Mouse (Mus musculus) c-Kit-positive CD71-negative TER-119-negative erythroid progenitor cells, embryonic 14.5 days (primary cell): Measurements from ENCODE around the gene Phgr1.

Source experiments
- DNase-seq: peaks from one replicate; pipeline ENCODE4 v3.0.0-alpha.2; 2013; ENCODE audit warnings: low read depth

The Phgr1 gene

GRCm38 (mm10) chr2:118824396-118824795 lies 51.8 kb downstream of the Phgr1 start:
- DNase-seq: no peak
